ENCODE assay signal across 22 mouse cellular contexts in the genomic region with DNA sequence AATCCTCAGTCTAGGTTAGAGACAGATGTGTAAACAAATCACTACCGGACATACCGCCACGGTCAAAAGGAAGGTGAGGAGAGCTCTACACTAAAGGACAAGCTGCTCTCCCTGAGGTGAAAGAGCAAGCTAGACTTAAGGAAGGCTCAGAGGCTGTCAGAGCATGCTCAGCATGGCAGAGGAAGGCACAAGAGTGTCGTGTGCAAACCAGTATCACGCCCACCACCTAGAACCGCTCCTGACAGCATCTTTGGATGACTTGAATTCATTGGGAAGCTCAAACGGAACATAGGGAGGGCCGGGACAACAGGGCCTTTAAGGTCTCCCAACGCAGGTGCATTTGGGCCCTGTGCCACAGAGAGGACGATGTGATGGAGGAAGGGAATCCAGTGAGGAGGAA. TPM values are rescaled to one million over a fixed set of nuclear protein-coding genes. Genes with fewer than 3 reads are reported as not detected.
DNase-seq lines count a peak whose midpoint lies in the region; ATAC-seq lines count a peak whose summit lies in the region.
"Had no signal": no experiment of that assay in that cellular context is flagged by ENCODE, and none has a peak within 500 bp of the region (broad histone marks: within the 10 kb centered on the region; RNA-seq: fewer than 3 reads in every experiment).

No protein-coding gene starts in this region.

- ATAC-seq in erythroid progenitor cell, adult 5-6 weeks (replicated peaks; ENCODE audit: low FRiP score, poor library complexity, severe bottlenecking): no peak
- ATAC-seq: forebrain, embryonic 14.5 days; hindbrain, postnatal 0 days; inflammation-experienced regulatory T-cells, adult 6 months; intestine, embryonic 16.5 days had no signal

- peak; percentile 49 for DNase-seq in cerebellum, adult 11-12 months
- no peak for DNase-seq in cerebellum, adult 9-10 months
- peak; percentile 61 for DNase-seq in heart, adult 11 months
- no peak for DNase-seq in heart, adult 18-20 months
- DNase-seq in right cerebral cortex, adult 18-20 months: peak; percentile 42
- DNase-seq in right cerebral cortex, postnatal 36 days (ENCODE audit: low spot score in 2 of 2): no peak
- DNase-seq in layer of hippocampus, adult 11-12 months (ENCODE audit: low spot score): no peak
- DNase-seq: adrenal gland, postnatal 10 days; adrenal gland, postnatal 36 days; cerebellum, adult 11 months; cerebellum, adult 9-11 months; cerebellum, postnatal 36 days; gastrocnemius, adult 2 months; gastrocnemius, postnatal 14 days; heart, adult 2 months; heart, postnatal 14 days; heart, postnatal 4 days had no signal

RNA-seq across cellular contexts. Expression of gene Apeh, which starts 47.0 kb away (rescaled TPM):
- 10 to 100 TPM; 37.4 to 48.3 TPM for total RNA-seq in heart, adult 18-20 months (2021)
- 265 and 389 TPM in 2 replicates for total RNA-seq in erythroid progenitor cell, adult 5-6 weeks (2015; ENCODE audit: low replicate concordance)
- total RNA-seq in erythroid progenitor cell, adult 5-6 weeks (2017; ENCODE audit: low replicate concordance): 454 and 497 TPM in 2 replicates

RNA-seq across cellular contexts. Expression of gene Bsn, which starts 48.8 kb away (rescaled TPM):
- total RNA-seq in heart, adult 18-20 months (2021): under 1 TPM; 0.02 to 0.08 TPM
- total RNA-seq in erythroid progenitor cell, adult 5-6 weeks (2015; ENCODE audit: low replicate concordance): under 0.01 and 0.42 TPM in 2 replicates
- 1.5 TPM in 1 of 2 replicates, not detected in the other for total RNA-seq in erythroid progenitor cell, adult 5-6 weeks (2017; ENCODE audit: low replicate concordance)

RNA-seq across cellular contexts. Expression of gene Rnf123, which starts 58.2 kb away (rescaled TPM):
- 10 to 100 TPM; 83.4 to 86.8 TPM for total RNA-seq in heart, adult 18-20 months (2021)
- 1,337 and 1,464 TPM in 2 replicates for total RNA-seq in erythroid progenitor cell, adult 5-6 weeks (2015; ENCODE audit: low replicate concordance)
- total RNA-seq in erythroid progenitor cell, adult 5-6 weeks (2017; ENCODE audit: low replicate concordance): 890 and 970 TPM in 2 replicates

Comparison
In these comparisons a context has a peak if more than half of its experiments do, and no peak if none do; other contexts are left out.
1. DNase-seq: peak in cerebellum, adult 11-12 months (single experiment), heart, adult 11 months (single experiment) and right cerebral cortex, adult 18-20 months (single experiment); none in cerebellum, adult 9-10 months (single experiment), heart, adult 18-20 months (0 of 2), right cerebral cortex, postnatal 36 days (0 of 2) and layer of hippocampus, adult 11-12 months (single experiment).
2. RNA of gene Apeh, which starts 47.0 kb away (total RNA-seq): 265 to 497 TPM in erythroid progenitor cell, adult 5-6 weeks; 37.4 to 48.3 TPM in heart, adult 18-20 months; every median in the first group is over 4 times any median in the second.
3. RNA of gene Rnf123, which starts 58.2 kb away (total RNA-seq): 890 to 1,464 TPM in erythroid progenitor cell, adult 5-6 weeks; 83.4 to 86.8 TPM in heart, adult 18-20 months; every median in the first group is over 10 times any median in the second.